Mouse (Mus musculus) right cerebral cortex, postnatal 10 days (tissue): ENCODE data around the gene Bcl2l11.

ENCODE experiments used
- DNase-seq, 2 experiments: peaks; one replicate each; pipeline ENCODE4 v3.0.0; 2021; ENCODE audit warnings: low spot score in 2 of 2

The Bcl2l11 gene

DNA sequence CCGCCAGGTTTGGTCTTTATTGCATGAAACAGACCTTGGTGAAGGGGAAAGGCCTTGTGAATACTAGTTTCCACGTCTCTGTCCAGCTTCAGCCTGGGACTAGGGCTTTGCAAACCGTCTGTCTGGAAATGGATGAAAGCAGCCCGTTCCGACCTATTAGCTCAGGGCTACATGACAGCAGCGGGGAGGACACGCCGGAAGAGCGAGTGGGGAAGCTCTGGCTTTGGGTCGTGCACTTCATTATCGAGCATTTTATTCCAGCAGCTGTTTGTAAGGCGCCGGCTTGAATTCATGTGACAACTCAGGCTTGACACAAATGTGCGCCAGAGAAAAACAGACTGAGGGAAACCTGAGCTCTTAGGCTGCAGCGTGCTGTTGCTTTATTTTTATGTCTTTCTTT is 13.9 kb downstream of the Bcl2l11 start:
- DNase-seq = no peak

DNA sequence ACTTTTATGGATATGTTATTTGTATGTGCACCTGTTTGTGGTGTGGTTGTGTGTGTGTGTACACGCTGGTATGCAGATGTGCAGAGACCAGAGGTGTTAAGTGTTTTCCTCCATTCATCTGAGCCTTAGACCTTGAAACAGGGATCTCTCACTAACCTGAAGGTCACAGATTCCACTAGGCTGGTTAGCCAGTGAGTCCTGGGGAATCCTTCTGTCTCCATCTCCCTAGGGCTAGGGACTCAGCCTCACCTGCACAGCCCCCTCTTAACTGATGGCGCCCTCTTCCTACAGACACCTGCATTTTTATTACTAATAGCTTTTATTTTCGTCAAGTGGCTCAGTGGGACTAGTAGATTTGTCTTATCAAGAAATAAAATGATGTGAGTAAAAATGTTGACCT is 14.3 kb downstream of the Bcl2l11 start:
- no peak for DNase-seq

DNA sequence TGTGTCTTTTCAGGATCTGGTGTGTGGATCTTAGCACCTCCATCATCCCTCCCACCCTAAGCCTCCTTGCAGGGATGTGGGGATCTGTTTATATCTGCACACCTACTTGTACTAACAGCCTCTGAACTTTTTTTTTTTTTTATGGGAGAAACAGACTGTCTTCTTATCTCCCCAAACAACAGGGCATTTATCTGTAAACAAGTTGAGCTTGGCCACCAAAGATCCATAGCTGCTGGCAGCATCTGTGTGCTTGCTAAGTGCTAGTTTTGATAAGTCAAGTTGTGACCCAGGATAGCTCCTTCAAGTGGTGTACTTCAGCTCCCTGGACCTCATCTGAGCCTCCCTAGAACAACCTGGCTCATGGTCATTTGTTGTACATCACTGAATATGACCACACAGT is 18.2 kb downstream of the Bcl2l11 start:
- no peak for DNase-seq

DNA sequence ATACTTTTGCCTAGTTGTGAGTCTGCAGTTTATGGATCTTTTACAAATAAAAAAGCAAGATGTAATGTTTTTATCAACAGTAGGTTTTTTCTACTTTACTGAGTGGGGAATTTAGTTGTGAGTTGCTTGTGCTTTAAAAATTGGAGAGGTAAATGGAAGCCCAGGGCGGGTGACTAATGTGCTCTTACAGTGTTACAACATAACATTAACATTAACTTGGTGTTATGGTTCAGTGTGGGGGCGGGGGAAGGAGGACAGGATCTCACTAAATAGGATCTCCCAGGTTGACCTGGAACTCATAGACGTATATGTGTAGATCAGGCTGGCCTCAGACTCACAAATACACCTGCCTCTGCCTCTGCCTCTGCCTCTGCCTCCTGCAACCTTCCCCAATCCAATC is 19.6 kb downstream of the Bcl2l11 start:
- DNase-seq = no peak

DNA sequence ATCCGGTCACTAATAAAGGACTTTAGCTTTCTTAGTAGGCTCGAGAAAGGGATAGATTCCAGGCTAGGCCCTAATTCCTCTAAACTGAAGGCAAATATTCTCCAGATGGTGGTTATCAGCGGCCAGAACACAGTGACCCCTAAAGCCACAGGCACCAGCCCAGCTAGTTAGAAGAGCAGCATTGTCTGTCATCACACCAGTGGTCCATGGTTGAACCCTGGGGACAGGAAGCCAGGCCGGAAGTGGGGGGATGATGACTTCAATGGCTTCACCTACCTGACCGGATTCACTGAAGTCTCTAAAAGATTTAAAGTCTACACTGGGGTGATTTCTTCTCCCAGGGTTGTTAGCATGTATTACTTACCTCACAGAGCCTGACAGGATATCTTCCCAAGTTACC is 23.8 kb downstream of the Bcl2l11 start:
- DNase-seq = no peak

DNA sequence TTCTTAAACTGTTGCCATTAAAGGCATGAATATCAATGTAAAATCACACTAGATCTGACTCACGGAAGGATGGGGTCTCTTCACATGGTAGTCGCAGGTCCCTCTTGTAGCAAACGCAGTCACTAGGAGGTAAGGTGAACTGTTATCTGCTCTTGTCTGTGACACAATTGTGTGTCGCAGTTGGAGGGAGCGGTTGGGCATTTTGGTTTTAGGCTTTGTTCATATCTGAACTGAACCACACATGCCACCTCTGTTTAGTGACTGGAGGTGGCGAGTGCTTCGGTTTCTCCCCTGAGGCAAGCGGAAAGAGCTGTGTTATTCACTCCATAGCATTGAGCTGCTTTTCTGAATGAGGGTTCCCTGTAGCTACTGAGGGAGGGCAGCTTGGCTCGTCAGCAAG is 26.4 kb downstream of the Bcl2l11 start:
- DNase-seq = no peak

DNA sequence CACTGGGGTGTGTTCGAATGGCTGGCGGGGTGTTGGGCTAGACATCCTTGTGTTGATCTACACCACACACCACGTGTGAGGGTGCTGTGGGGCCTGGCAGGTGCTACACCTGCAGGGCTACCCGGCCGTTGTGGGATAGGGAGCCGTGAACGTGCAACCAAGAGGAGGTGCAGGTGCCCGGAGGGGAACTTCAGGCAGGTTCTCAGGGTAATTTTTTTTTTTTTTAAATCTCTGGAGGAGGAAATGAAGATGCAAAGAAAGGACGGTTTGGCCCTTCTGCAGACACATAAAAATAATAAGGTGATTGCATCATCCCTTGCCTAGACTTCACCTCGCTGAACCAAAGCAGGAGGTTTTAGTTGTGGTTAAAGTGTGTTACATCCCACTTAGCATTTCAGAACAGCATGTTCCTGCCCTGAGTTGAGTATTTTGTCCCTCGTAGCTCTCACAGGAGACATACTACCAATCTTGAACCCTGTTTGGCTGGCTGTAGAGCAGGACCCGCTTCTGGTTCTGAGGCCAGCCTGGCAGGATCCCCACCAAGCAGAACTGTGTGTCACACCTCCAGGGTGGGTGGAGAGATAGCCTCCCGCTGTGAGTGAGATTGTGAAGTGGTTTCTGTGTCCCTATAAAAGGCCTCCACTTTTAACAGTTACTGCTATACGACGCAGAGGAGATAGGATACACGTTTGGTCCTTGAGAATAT is 27.2 kb downstream of the Bcl2l11 start:
- no peak for DNase-seq

DNA sequence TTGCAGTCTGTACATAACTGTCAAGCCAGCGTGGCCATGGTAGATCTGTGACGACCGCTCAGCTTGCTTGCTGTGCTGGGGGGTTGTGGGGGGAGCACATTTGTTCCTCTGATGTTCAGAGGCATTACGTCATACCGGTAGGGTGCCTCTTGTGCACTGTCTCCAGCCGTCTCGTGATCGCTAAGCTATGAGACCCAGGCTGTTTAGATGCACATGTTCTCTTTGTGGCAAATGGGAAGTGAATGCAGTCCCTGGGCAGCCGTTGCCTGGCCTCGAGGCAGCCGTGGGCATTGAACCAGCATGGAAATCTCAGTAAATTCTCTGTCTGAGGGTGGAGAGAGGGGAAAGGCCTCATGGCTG is 27.7 kb downstream of the Bcl2l11 start:
- DNase-seq = no peak

DNA sequence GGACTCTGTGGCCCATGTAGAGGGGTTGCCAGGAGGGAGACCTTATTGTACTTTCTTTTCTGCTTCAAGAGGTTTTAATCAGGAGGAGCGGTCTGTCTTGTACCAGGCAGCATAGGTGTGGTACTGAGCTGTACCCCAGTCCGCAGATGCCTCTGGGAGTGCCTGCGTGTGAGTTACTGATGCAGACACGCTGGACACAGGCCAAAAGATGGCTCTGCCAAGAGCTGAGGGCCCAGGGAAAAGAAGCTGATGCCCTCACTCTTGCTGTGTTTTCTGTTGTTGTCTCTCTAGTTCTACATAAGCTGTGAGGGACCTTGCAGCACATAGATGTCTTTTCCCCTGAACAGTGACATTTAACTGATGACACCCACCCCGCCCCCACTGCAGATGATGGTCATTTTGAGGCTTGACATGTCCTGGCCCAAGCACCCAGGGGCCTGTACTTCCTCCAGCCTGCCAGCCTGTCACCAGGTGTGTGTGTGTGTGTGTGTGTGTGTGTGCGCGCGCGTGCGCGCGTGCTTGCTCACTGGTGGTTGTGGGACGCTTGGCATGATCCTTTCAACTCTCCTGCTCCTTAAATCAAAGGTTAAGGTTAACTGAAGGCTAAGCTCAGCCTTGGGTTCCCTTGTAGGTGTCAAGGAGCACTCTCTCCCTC is 29.7 kb downstream of the Bcl2l11 start:
- no peak for DNase-seq

DNA sequence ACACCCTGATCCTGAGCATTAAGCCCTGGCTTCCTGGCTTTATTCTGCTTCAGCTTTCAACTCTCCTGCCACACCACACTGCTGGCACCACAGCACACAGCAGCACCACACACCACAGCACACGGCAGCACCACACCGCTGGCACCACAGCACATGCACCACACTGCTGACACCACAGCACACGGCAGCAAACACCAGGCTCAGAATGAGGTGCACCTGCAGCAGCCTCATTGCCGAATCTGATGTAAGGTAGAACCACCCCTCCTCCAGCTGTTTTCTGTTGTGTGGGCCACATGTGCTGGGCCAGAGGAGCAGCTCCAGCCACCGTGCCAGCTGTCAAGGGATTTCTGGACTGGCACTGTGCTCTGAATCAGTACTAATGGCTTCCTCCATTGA is 30.2 kb downstream of the Bcl2l11 start:
- no peak for DNase-seq

DNA sequence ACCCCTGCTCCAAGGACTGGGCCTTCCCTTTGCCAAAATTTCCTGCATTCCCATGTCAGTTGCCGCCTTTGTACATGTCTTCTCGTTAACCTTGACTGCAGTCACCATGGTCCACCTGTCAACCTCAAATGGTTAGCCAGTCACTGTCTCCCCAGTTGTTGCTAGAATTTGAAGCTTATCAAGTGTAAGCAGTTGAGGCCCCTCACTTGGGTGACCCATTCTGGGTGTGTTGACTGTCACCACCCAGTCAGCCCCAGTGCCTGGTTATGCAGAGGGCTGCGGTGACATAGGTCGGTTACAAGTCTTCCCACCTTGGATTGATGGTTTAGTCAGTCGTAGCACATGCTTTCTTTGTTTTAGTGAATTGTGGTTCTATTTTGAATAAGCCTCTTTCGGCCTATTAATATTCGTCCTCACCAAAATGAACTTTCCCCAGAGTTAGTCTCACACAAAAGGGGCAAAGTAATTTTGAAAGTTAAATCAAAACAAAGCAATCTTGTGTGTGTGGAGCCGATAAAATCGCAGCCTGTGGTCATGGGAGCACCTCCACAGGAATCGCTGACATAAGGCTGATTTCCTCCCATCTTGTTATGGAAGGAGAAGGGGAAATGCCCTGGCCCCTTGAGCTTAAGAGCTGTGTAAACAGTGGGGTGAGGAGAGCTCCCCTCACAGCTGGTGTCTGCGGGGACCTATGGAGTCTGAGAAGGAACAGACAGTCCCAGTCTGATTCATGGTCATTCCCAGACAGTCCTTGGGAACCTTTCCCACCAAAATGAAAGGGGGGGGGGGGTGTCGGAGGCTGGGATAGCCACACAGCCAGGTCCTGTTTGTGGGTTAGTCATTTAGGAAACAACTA is 30.9 kb downstream of the Bcl2l11 start:
- DNase-seq = no peak

DNA sequence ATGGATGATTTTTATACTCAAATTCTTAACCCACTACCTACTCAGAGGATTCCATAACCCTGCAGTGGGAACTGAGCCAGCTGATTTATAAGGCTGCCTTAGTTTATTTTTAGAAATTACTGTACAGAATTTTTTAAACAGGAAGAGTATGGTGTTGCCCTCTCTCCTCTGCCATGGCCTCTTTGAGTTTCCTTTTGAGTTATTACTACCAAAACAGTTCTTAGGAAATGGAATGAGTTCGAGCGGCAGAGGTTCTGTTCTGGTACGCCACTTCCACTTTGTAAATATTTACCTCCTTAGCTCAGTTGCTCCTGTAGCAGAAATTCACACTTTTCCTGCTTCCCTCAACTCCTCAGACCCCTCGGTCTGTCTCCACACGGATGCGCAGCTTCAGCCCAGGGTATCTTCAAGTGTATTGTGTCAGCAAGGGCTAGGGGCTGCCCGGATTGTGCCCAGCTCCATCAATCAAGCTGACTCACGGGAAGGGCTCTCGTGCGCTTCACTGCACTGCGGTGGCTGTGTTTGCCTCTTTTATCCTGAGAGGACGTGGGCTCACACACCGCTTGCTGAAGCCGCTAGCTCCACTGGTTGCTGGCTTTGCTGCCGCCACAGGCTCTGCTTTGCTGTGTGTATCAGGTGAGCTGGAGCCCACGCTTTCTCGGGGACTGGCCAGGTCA is 33.0 kb downstream of the Bcl2l11 start:
- no peak for DNase-seq

DNA sequence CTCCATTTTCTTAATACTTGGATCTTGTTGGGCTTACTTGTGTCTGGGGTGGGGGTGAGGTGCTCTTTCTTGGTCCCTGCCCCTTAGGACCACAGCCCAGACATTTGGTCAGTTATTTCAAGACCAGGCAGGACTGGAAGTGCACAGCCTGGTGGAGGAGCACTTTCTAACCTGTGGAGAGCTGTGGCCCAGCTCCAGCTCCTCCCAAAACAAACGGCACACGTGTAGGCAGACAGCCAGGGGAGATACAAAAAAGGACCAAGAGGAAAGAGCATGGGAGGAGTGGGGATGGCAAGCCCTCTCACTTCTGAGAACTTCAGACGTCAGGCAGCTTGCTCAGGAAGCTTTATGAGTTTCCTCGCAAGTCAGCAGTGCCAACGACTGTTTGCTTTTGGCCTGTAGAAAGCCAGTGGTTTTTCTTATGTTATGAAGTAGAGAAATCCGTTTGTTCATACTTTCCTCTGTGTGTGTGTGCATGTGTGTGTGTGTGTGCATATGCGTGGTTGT is 33.8 kb downstream of the Bcl2l11 start:
- no peak for DNase-seq

DNA sequence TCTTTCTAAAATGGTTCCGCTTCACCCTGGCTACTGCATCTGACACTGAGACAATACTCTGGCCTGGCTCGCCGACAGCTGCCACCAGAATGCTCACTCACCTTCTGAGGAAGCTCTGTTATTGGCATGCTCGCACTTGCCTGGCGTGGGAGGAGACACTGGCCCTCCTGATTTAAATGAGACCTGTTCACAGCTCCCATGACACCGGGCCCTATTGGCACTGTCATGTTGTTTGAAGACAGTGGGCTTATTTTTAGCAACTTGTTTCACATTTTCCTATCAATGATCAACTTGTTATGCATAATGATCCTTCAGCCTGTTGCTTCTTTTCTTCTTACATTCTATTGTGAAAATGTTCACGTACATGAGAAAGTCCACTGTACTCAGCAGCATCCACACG is 37.3 kb downstream of the Bcl2l11 start:
- no peak for DNase-seq

DNA sequence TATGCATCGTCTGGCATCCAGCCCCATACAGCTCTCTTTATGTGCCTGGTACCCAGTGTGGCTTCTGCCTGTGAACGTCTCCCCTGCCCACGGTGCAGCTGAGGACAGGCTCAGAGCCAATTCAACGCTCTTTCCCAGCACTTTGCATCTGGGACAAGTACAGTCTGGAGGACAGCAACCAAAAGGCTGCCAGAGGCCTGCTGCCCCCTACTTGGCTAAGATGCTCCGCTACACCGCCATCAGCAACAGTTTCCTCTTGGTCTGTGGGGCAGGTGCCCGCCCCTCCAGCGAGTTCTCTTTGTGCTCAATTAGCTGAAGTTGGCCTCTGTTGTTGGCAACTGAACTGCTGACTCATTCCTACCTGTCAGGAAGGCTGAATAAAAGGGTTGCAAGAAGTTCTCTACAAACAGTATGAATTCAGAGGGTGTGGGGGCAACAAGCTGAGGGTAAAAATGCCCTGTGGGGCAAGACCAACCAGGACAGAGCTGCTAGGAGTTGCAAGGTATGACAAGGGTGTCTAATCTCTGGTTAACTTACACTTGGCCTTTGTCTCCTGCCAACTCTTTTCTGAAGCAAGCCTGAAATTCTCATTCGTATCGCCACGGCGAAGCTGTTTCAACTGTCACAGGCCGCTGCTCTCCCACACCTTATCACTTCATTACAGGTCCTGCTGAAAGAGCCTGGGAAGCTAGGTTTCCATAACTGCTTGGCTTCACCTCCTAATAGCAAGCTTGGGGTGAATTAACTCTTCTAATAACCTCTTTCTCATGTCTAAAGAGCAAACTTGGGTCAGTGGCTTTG is 41.0 kb downstream of the Bcl2l11 start:
- DNase-seq = peak; percentile 71 to 84

DNA sequence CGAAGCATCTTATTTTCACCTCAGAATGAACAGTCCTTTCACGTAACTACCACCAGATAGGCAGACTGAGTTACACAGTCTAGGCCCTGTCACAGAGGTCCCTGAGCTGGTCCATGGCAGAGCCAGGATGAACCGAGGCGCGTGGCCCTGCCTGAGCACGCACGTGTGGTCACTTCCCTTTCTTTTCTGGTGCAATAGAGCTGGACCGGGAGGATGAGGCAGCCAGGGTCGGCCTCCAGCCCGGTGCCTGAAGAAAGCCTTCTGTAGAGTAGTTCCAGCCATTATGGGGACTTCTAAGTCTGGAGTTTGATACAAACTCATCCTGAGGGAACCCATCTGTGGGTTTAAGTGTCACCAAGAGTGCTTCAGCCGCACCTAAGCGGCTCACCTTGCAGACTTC is 42.1 kb downstream of the Bcl2l11 start:
- no peak for DNase-seq

DNA sequence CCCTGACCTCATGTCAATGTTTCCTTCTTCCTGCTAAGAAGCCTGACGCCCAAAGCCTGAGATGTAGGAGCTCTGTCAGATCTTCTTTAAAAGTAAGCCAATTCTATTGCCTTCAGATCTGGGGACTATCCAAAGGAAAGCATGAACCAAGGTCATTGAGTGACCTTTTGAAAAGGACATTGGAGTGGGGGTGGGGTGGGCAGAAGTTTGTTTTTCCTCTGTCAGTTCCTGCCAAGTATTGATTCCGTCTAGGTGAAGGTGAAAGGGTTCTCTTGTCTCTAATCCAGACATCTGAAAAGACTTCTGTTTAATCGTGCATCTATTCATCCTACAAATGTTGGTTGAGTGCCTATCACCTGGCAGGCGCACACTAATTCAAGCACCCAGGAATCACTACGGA is 43.6 kb downstream of the Bcl2l11 start:
- DNase-seq = no peak

DNA sequence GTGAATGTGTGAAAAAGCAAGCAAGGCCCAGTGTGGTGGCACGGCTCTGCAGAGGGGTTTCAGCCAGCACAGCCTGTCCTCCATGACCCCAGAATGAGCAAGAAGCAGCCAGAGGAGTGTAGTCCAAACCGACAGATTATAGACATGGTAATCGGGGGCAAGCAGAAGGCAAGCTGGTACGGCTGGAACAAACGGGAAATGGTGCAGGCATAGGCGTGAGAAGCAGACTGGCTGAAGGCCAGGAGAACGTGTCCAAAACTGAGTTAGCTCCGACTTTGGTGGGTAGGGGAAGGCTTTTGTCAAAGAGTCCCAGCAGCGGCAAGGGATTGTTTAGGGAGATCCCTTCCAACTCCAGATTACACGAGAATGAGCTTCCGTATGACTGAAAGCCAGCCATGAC is 44.1 kb downstream of the Bcl2l11 start:
- DNase-seq = peak in 1 of 2 experiments; percentile 53

DNA sequence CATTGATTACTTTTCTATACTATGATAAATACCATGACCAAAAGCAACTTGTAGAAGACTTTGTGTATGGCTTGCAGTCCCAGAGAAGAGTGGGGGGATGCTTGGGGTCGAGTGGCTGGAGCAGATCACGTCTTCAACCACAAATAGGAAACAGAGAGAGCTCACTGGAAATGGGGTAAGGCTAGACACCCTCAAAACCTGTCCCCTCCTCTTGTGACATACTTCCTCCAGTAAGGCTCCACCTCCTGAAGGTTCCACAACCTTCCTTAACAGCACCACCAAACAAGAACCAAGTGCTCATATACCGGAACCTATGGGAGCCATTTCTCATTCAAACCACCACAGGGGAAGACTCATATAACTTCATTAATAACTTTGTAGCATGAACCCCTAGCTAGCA is 44.8 kb downstream of the Bcl2l11 start:
- DNase-seq = no peak

DNA sequence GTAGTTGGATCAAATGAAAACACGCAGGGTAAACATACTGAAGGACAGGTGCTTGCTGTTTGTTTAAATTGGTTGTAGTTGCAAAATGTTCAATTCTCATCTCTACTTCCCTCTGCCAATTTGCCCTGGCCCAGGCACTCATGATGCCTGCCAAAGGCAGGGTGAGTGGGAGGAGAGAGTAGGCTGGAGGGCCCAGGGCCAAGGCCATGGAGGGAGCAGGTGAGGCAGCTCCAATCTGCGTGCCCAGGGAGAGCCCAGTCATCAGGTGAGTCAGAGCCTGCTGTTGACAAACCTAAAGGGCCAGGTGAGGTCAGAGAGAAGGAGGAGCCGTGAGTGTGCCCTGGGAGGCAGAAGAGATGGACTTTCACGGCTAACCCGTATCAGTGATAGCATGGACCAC is 46.4 kb downstream of the Bcl2l11 start:
- DNase-seq = peak in 1 of 2 experiments; percentile 48

DNA sequence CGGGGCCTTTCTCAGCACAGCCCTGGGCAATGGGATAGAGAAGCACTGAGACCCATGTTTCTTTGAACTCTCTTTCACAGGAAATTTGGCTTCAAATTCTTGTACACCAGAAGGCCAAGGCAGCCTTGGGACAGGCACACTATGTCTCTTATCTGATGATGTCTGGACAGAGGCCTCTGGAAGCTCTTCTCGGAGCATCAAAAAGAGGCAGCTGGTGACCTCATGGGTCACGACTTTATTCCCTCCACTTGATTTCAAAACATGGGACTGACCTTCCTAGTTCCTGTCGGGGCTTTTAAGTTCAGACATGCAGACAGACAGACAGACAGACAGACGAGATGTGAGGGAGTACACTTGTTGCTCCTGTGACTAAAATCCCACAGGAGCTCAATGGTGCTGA is 48.3 kb downstream of the Bcl2l11 start:
- DNase-seq = no peak
